Mouse (Mus musculus) neural tube, embryonic 15.5 days (tissue): ENCODE results near the gene Mob3a. TPM values are rescaled to one million over a fixed set of nuclear protein-coding genes. Genes with fewer than 3 reads are reported as not detected.
"Not testable (repeated sequence)": the region's sequence is repeated elsewhere in the genome, so short reads cannot be mapped to it uniquely, and the experiment has no call there.

ENCODE experiments used
- ATAC-seq: fragments of 200-750 bp; cut with Nextera tagmentation; 2 replicates; pipeline ENCODE4 v1.8.0; 2017; ENCODE audit warnings: mild to moderate bottlenecking, moderate TSS enrichment, moderate library complexity; ENCODE audit not compliant: low FRiP score
- H3K27ac ChIP-seq: fragments of 300-500 bp; sonication (generic); replicated peaks from 2 replicates; pipeline ENCODE4 v1.5.1; 2015; ENCODE audit warnings: mild to moderate bottlenecking, inconsistent platforms
- H3K27me3 ChIP-seq: fragments of 300-500 bp; sonication (generic); replicated peaks from 2 replicates; pipeline ENCODE4 v1.6.1; 2015; ENCODE audit warnings: inconsistent platforms
- H3K36me3 ChIP-seq: fragments of 300-500 bp; sonication (generic); 2 replicates; pipeline ENCODE4 v1.6.1; 2015; ENCODE audit warnings: inconsistent platforms
- H3K4me1 ChIP-seq: fragments of 300-500 bp; sonication (generic); 2 replicates; pipeline ENCODE4 v1.6.1; 2015; ENCODE audit warnings: inconsistent platforms
- H3K4me2 ChIP-seq: fragments of 300-500 bp; sonication (generic); 2 replicates; pipeline ENCODE4 v1.6.1; 2015; ENCODE audit warnings: inconsistent platforms, mild to moderate bottlenecking, moderate library complexity
- H3K4me3 ChIP-seq: fragments of 300-500 bp; sonication (generic); replicated peaks from 2 replicates; pipeline ENCODE4 v1.5.1; 2015; ENCODE audit warnings: mild to moderate bottlenecking, inconsistent platforms
- H3K9ac ChIP-seq: fragments of 300-500 bp; sonication (generic); replicated peaks from 2 replicates; pipeline ENCODE4 v1.6.1; 2015; ENCODE audit warnings: mild to moderate bottlenecking, inconsistent platforms
- H3K9me3 ChIP-seq: fragments of 300-500 bp; sonication (generic); replicated peaks from 2 replicates; pipeline ENCODE4 v1.6.1; 2016; ENCODE audit warnings: inconsistent platforms
- WGBS: fragments of 180-500 bp; shearing (Covaris S2); methylation state at CpG from one replicate; pipeline ENCODE4 v1.1.7; 2015; ENCODE audit warnings: mixed read lengths; 5-methylcytosine and 5-hydroxymethylcytosine counted together
- polyA plus RNA-seq: library from polyadenylated mRNA; unstranded; fragments of >200 nt; fragmentation: Nextera tagmentation; extraction: Ambion mirVana; gene quantifications from 2 replicates; pipeline ENCODE4 v1.2.1, GENCODE M21; 2015

The Mob3a gene
- polyA plus RNA-seq, 1 experiment from 2014 or later = 53.0 TPM

GRCm38 (mm10) chr10:80658194-80658840 is 43.5 kb downstream of the Mob3a start:
- H3K9me3 ChIP-seq = no peaks in the 10 kb centered on the region
- no peak overlapping the region for H3K9ac ChIP-seq
- no peaks in the 10 kb centered on the region for H3K36me3 ChIP-seq
- no peak for ATAC-seq
- peak overlapping the region; percentile 64; the same call in 1 of the 2 replicates for H3K27ac ChIP-seq
- H3K27me3 ChIP-seq = no peaks in the 10 kb centered on the region
- WGBS = 80% methylated on average over 14 of the region's 14 CpGs
- H3K4me1 ChIP-seq = peaks cover 38% of the 10 kb centered on the region
- no peak overlapping the region for H3K4me2 ChIP-seq
- H3K4me3 ChIP-seq = no peak overlapping the region

DNA sequence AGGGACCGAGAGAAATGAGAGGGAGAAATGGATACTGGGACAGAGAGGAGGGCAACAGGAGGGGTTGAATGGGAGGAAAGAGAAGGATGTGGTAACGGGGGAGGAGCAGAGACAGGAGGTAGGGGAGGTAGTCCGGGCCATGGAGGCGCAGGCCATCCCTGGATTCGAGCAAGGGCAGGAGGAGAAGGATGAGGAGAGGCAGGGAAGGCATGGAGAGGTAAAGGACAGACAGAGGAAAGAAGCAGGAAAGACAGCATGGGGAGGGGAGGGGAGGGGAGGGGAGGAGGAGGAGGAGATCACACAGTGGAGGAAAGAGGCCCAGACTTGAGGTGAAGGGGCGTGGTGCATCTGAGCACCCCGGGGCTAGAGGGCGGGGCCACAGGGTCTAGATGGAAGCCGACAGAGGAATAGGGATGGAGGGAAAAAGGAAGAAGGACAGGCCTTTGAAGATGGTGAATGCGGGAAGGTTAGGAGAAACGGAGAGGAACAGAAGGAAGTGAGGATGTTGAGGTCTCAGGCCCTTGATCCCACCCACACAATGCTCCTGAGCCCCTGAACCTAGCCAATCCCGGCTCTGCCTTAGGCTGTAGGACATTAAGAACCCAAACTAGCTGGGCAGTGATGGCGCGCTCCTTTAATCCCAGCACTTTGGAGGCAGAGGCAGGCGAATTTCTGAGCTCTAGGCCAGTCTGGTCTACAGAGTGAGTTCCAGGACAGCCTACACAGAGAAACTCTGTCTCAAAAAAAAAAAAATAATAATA is 44.7 kb downstream of the Mob3a start, which contains the start of gene Btbd2:
Gene Btbd2 (minus strand): TSS at position 209 of the 761 bp plus-strand sequence.
- Histone ChIP-seq H3K36me3 (no peaks in the 10 kb centered on the region), H3K4me2 (peak within 1 kb of the TSS; percentile 77), H3K27ac (peak within 1 kb of the TSS; percentile 94), H3K9me3 (no peaks in the 10 kb centered on the region), H3K4me1 (peaks cover 41% of the 10 kb centered on the region), H3K9ac (peak within 1 kb of the TSS; percentile 88), H3K27me3 (no peaks in the 10 kb centered on the region), H3K4me3 (peak within 1 kb of the TSS; percentile 83)
- 19% methylated on average over 15 of the region's 15 CpGs for WGBS
- peak; percentile 58 for ATAC-seq

DNA sequence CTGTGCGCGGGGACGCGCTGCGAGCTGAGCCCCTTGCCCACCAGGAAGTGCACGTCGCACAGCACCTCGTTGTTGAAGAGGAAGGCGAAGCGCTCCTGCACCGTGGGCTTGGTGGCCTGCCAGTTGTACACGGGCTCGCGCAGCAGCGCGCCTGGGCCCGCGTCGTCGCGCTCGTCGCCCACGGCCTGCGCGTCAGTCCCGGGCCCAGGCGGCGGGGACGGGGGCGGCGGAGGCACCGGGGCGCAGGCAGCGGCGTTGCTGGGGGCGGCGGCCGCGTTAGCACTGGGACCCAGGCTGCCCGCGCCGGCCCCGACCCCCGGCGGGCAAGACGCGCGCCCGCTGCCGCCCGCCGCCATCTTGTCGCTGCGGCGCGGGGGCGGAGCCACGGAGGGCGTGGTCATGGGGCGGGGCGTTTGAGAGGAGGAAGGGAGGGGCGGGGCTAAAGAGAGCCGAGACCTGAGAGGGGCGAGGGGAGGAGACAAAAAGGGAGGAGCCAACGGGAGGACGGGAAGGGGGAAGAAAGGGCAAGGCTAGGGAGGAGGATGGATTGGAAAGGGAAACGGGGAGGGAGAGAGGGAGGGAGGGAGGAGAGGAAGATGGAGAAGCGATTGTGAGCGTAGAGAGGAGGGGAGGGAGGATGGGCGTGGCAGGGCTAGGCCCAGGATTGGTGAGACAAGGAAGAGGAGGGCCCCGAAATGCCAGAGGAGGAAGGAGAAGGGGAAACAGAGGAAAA is 45.5 kb downstream of the Mob3a start:
- WGBS = 1% methylated on average over 63 of the region's 72 CpGs
- peak; percentile 91 for ATAC-seq

DNA sequence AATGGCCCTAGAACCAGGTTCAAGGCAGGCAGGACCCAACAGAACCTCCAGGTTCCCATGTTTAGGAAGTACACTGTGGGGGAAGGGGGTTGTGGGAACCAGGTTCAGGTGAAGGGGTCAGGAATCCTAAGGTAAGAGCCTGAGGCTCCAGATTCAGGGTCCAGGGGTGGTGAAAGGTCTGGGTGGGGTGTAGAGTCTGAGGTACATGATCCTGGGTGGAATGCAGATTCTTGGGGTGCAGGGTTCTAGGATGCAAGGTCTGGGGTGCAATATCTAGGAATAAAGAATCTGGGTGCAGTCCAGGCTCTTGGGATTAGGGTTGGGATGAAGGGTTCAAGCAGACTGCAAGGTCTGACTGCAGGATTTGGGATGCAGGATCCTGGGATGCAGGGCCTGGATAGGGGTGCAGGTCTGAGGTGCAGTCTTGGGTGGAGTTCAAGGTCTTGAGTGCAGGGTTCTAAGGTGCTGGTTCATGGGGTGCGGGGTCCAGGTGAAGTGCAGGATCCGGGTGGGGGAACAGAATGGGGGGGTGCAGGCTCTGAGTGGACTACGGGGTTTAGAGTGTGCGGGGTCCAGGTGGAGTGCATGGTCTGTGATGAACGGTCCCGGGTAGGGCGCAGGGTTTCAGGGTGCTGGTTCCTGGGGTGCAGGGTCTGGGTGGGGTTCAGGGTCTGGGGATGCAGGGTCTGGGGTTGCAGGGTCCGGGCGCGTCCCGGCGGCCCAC is 46.2 kb downstream of the Mob3a start:
- H3K9ac ChIP-seq = peak overlapping the region; percentile 88
- peak overlapping the region; percentile 83 for H3K4me3 ChIP-seq
- H3K9me3 ChIP-seq = no peaks in the 10 kb centered on the region
- H3K4me1 ChIP-seq = peaks cover 41% of the 10 kb centered on the region
- peak; percentile 42 for ATAC-seq
- H3K27ac ChIP-seq = peak overlapping the region; percentile 94
- WGBS = 5% methylated on average over 12 of the region's 12 CpGs
- peak overlapping the region; percentile 77 for H3K4me2 ChIP-seq
- no peaks in the 10 kb centered on the region for H3K27me3 ChIP-seq
- H3K36me3 ChIP-seq = no peaks in the 10 kb centered on the region

More for the DNA sequence above, 45.5 kb downstream of the Mob3a start:
- H3K27ac ChIP-seq = peak overlapping the region; percentile 94
- H3K4me2 ChIP-seq = peak overlapping the region; percentile 77
- peak overlapping the region; percentile 83 for H3K4me3 ChIP-seq
- H3K4me1 ChIP-seq = peaks cover 41% of the 10 kb centered on the region
- H3K36me3 ChIP-seq = no peaks in the 10 kb centered on the region
- H3K9ac ChIP-seq = peak overlapping the region; percentile 88
- H3K27me3 ChIP-seq = no peaks in the 10 kb centered on the region
- no peaks in the 10 kb centered on the region for H3K9me3 ChIP-seq

DNA sequence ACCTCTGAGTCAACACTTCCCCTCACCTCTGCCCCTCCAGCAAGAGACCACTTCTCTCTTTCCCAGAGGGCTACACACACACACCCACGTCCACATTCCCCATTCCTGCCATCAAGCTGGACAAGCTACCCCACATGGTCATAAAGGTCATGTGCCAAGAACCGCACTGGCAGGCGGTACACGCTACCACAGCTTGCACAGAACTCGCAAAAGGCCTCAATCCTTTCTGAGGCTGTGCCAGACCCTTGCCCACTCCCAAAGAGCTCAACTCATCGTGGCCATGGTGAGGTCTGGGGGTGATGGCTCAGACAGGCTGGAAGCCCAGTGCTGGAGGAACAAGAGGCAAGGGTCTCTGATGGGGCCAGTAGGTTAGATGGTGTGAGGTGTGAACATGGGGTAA is 46.9 kb downstream of the Mob3a start:
- ATAC-seq = no peak
- H3K9ac ChIP-seq = peak overlapping the region; percentile 88; the same call in 1 of the 2 replicates
- H3K4me2 ChIP-seq = peak overlapping the region; percentile 77
- H3K4me3 ChIP-seq = peak overlapping the region; percentile 83
- no peak overlapping the region for H3K27ac ChIP-seq
- H3K4me1 ChIP-seq = peaks cover 41% of the 10 kb centered on the region
- no peaks in the 10 kb centered on the region for H3K27me3 ChIP-seq
- H3K36me3 ChIP-seq = no peaks in the 10 kb centered on the region
- no peaks in the 10 kb centered on the region for H3K9me3 ChIP-seq
- WGBS = 83% methylated on average over 6 of the region's 6 CpGs

DNA sequence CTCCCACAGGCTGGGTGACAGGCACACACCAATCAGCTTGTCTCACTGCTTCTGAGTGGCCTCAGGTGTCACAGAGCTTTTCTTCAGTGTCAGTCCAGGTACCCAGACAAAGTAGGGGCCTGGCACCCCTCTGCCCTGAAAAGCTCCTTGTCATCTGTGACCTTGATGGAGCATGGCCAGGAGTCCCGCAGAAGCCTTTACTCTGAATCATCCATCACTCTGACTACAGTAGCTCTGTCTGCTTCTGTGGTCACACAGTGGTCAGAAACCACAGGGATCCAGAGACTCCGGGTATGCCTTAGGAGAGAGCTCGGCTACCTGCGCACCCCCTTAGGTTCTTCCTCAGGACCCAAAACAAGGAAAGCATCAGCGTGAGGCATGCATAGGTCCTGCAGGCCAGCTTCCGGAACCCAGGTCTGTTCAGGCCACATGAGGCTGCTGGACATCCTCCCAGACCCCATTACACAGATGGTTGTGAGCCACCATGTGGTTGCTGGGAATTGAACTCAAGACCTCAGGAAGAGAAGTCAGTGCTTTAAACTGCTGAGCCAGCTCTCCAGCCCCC is 48.5 kb downstream of the Mob3a start:
- Histone ChIP-seq H3K27ac (no peak overlapping the region), H3K9ac (no peak overlapping the region), H3K36me3 (0 out of 2 replicates have a peak, but pooled peaks cover 1% of the 10 kb centered on the region), H3K4me3 (no peak overlapping the region), H3K4me2 (no peak overlapping the region), H3K9me3 (no peaks in the 10 kb centered on the region), H3K27me3 (no peaks in the 10 kb centered on the region), H3K4me1 (peaks cover 42% of the 10 kb centered on the region)
- no peak for ATAC-seq
- 85% methylated on average over 6 of the region's 6 CpGs for WGBS

DNA sequence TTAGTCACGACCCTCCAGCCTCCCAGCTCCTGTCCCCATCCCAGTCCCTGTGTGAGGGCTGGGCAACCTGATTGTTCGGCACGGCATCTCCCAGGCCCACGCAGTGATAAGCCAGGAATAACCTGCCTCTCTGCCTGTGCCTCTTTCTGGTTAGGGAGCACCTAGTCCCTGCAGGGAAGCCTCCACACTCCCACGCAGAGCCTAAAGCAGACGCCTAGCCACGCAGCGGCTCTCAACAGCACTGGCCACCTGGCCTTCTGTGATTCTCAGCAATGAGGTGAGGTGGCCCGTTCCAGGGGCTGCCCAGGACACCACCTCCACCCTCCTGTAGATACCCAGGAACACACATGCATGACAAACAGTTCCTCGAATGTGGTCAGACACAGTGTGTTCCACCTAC is 51.4 kb downstream of the Mob3a start:
- peaks cover 31% of the 10 kb centered on the region for H3K4me1 ChIP-seq
- no peak overlapping the region for H3K9ac ChIP-seq
- no peak for ATAC-seq
- H3K27ac ChIP-seq = no peak overlapping the region
- 96% methylated on average over 10 of the region's 10 CpGs for WGBS
- peaks cover 26% of the 10 kb centered on the region for H3K36me3 ChIP-seq
- H3K4me2 ChIP-seq = no peak overlapping the region
- H3K4me3 ChIP-seq = no peak overlapping the region
- no peaks in the 10 kb centered on the region for H3K9me3 ChIP-seq
- H3K27me3 ChIP-seq = no peaks in the 10 kb centered on the region

DNA sequence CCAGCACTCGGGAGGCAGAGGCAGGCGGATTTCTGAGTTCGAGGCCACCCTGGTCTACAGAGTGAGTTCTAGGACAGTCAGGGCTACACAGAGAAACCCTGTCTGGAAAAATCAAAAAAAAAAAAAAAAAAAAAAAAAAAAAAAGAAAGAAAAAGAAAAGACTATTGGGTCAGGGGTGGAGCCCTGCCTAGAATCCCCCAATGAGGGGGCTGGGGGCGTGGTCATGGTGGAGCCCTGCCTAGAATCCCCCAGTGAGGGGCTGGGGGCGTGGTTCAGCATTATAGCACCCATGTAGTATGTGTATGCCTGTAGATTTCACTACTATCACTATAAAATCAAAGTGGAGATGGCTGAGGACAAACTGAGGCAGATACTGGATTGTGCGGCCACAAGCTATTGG is 51.9 kb downstream of the Mob3a start:
- H3K4me2 ChIP-seq, H3K27me3 ChIP-seq, H3K9me3 ChIP-seq, H3K27ac ChIP-seq, ATAC-seq, H3K4me3 ChIP-seq, H3K9ac ChIP-seq: not testable (repeated sequence)
- H3K36me3 ChIP-seq = peaks cover 31% of the 10 kb centered on the region
- peaks cover 26% of the 10 kb centered on the region for H3K4me1 ChIP-seq
- WGBS = 85% methylated on average over 6 of the region's 6 CpGs

DNA sequence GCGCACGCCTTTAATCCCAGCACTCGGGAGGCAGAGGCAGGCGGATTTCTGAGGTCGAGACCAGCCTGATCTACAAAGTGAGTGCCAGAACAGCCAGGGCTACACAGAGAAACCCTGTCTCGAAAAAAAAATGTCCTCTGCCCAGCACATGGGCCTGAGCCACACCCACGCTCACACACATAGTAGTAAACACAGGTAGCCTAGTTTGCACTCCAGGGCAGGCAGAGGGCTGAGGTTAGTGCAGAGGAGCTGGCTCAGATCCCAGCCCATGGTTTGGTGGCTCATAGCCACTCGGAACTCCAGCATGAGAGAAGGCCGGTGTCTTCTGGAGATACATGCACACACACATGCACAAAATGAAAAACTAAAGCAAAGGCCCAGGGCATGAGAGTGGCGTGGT is 54.8 kb downstream of the Mob3a start:
- H3K9me3 ChIP-seq = no peaks in the 10 kb centered on the region
- H3K27ac ChIP-seq = no peak overlapping the region
- no peak overlapping the region for H3K4me3 ChIP-seq
- WGBS = 94% methylated on average over 10 of the region's 10 CpGs
- H3K36me3 ChIP-seq = peaks cover 60% of the 10 kb centered on the region
- ATAC-seq = no peak
- no peaks in the 10 kb centered on the region for H3K27me3 ChIP-seq
- no peak overlapping the region for H3K4me2 ChIP-seq
- peaks cover 6% of the 10 kb centered on the region; the same call in 1 of the 2 replicates for H3K4me1 ChIP-seq
- no peak overlapping the region for H3K9ac ChIP-seq

DNA sequence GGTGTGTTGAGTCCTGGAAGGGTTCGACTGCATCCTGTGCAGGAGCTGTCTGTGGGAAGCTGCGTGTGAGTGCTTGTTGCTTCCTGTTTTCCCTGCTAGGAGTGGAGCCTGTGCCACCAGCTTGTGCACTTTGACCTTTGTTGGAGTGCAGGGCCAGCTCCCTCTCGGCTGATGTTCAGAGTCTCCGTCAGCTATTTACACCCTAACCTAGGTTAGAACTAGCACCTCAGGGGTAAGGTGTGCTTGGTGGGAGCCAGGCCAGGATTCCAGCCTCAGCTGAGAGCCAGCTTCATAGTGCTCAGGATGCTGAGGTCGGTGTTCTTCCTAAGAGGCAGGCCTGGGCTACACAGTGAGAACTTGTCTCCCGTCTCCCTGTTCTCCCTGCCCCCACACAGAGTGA is 66.4 kb downstream of the Mob3a start:
- WGBS = 93% methylated on average over 6 of the region's 6 CpGs
- no peak overlapping the region for H3K4me2 ChIP-seq
- no peaks in the 10 kb centered on the region for H3K9me3 ChIP-seq
- ATAC-seq = no peak
- peaks cover 63% of the 10 kb centered on the region for H3K36me3 ChIP-seq
- H3K27ac ChIP-seq = no peak overlapping the region
- H3K4me1 ChIP-seq = peaks cover 5% of the 10 kb centered on the region; the same call in 1 of the 2 replicates
- H3K9ac ChIP-seq = no peak overlapping the region
- no peak overlapping the region for H3K4me3 ChIP-seq
- H3K27me3 ChIP-seq = no peaks in the 10 kb centered on the region
